Mouse (Mus musculus): Measurements from ENCODE around the gene Vps16. TPM values are rescaled to one million over a fixed set of nuclear protein-coding genes. Genes with fewer than 3 reads are reported as not detected.
A peak's percentile ranks its signal among the peaks of the same experiment; 100 is the strongest.

Vps16 gene
- total and polyA plus RNA-seq, 3 experiments, result 76.7 to 119 (median 113) TPM

DNA sequence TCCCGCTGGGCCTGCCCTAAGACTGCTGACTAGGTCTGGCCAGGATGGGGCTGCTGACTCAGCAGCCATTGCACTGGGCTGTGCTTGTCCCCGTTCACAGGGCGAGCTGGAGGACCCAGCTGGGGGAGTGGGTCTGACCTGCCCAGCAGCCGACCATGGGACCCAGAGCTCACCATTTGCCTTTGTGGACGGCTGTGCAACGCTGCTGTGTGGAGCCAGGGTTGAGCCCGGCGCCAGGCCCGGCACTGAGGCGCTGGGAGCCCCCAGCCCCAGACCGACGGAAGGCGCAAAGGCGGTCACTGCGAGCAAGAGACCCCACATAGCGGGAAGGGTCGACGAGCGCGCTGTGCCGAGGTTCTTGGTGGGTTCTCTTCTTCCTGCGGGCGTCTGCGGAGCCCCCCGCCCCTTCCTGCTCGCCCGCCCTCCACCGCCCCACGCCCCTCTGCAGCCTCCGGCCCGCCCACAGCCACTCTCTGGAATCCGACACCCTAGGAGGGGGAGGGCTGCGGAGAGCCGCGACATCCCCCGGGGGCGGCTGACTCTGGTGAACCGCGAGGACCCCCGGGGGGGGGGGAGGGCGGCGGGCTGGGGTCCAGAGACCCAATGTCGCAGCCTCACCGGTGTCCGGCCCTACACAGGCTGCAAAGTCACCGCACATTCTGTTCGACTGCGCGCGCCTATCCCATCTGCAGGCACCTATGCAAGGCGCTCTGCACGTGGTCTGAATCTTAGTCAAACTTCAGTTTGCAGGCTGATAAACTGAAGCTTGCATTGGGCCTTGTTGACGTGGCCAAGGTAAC, 26.8 kb upstream of the Vps16 start, which contains the start of gene Cpxm1:
Gene Cpxm1 (minus strand): TSS at position 389 of the 800 bp plus-strand sequence.
- H3K36me3 ChIP-seq (replicated peaks in 1 of 2; ENCODE audit: control insufficient read depth in 1 of 2, insufficient read depth in 1 of 2, low read length in 1 of 2), result no peaks in the 10 kb centered on the region
- in situ Hi-C loops (cut with MboI; ENCODE audit: low pct_ligation_motif_present, low pct_unique_long_range_greater_than_20kb, low sequenced_read_pairs) (no loop called here), dilution Hi-C loops (cut with MboI; ENCODE audit: extremely low pct_ligation_motif_present, extremely low pct_unique_long_range_greater_than_20kb, low sequenced_read_pairs) (no loop called here)
- DNase-seq (ENCODE audit: extremely low read depth), result no peak
- no peak within 1 kb of the TSS for H3K9ac ChIP-seq (ENCODE audit: insufficient read depth, low read depth)
- peak; percentile 25; the same call in 1 of the 2 replicates for TF ChIP-seq MAFK (IDR thresholded peaks at IDR 0.05; ENCODE audit: insufficient replicate concordance, low read length)
- TF ChIP-seq IRF4 (IDR thresholded peaks at IDR 0.05; ENCODE audit: low read depth, low read length), result no peak
- H3K79me2 ChIP-seq (replicated peaks; ENCODE audit: control insufficient read depth, extremely low read depth, insufficient read depth, poor library complexity, severe bottlenecking), result no peaks in the 10 kb centered on the region
- H3K27me3 ChIP-seq (replicated peaks), result no peaks in the 10 kb centered on the region
- peaks cover 0 to 5% of the 10 kb centered on the region in 2 experiments; a peak in 2 of 4 replicates for H3K4me1 ChIP-seq (ENCODE audit: control insufficient read depth in 1 of 2, insufficient read depth in 2 of 2)
- no peak within 1 kb of the TSS for H3K4me2 ChIP-seq (ENCODE audit: insufficient read depth, low read depth, poor library complexity, severe bottlenecking)
- no peaks in the 10 kb centered on the region for H3K9me3 ChIP-seq (replicated peaks; ENCODE audit: low read length)
- no peak within 1 kb of the TSS for H3K27ac ChIP-seq (ENCODE audit: insufficient read depth, low read depth)
- H3K4me3 ChIP-seq (replicated peaks in 1 of 3; ENCODE audit: low read depth in 2 of 3, low read length in 2 of 3, poor library complexity in 1 of 3), result no peak within 1 kb of the TSS

DNA sequence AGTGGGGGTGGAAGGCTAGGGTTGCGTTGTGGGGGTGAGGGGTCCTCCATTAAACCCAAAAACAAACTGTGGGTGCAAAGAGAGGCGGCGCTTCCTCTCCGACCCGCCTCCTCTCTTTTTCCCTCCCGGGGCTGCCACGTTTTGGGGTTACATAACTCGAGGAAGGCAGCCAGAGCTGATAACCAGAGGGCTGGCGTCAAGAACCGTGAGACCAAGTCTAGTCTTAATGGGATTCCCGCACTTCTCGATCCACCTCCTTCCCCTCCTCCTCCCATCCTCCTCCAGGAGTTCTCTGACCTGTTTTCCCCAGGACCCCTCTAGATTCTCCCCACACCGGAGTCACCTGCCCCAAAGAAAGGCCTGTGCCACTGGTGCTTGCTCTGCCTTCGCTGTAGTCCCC, 26.0 kb upstream of the Vps16 start:
- Histone ChIP-seq H3K27me3 (replicated peaks) (no peaks in the 10 kb centered on the region), H3K79me2 (replicated peaks; ENCODE audit: control insufficient read depth, extremely low read depth, insufficient read depth, poor library complexity, severe bottlenecking) (no peaks in the 10 kb centered on the region), H3K9me3 (replicated peaks; ENCODE audit: low read length) (no peaks in the 10 kb centered on the region), H3K4me3 (replicated peaks in 1 of 3; ENCODE audit: low read depth in 2 of 3, low read length in 2 of 3, poor library complexity in 1 of 3) (no peak overlapping the region), H3K4me1 (ENCODE audit: control insufficient read depth in 1 of 2, insufficient read depth in 2 of 2) (no peaks in the 10 kb centered on the region), H3K36me3 (replicated peaks in 1 of 2; ENCODE audit: control insufficient read depth in 1 of 2, insufficient read depth in 1 of 2, low read length in 1 of 2) (no peaks in the 10 kb centered on the region), H3K27ac (ENCODE audit: insufficient read depth, low read depth) (no peak overlapping the region), H3K4me2 (ENCODE audit: insufficient read depth, low read depth, poor library complexity, severe bottlenecking) (no peak overlapping the region), H3K9ac (ENCODE audit: insufficient read depth, low read depth) (no peak overlapping the region)
- in situ Hi-C loops (cut with MboI; ENCODE audit: low pct_ligation_motif_present, low pct_unique_long_range_greater_than_20kb, low sequenced_read_pairs), result no loop called here
- dilution Hi-C loops (cut with MboI; ENCODE audit: extremely low pct_ligation_motif_present, extremely low pct_unique_long_range_greater_than_20kb, low sequenced_read_pairs), result no loop called here
- no peak for TF ChIP-seq ZMIZ1 (IDR thresholded peaks at IDR 0.05; ENCODE audit: low read depth, low read length)
- TF ChIP-seq E2F4 (IDR thresholded peaks at IDR 0.05; ENCODE audit: insufficient replicate concordance, low read depth, low read length), result no peak
- TF ChIP-seq GABPA (IDR thresholded peaks at IDR 0.05; ENCODE audit: insufficient replicate concordance, low read depth, low read length), result no peak
- TF ChIP-seq JUN (IDR thresholded peaks at IDR 0.05; ENCODE audit: insufficient read depth, low read depth, low read length), result no peak
- TF ChIP-seq MAZ (IDR thresholded peaks at IDR 0.05; ENCODE audit: low read depth, low read length), result no peak
- no peak for TF ChIP-seq ZNF384 (IDR thresholded peaks at IDR 0.05; ENCODE audit: low read depth, low read length)
- TF ChIP-seq CHD1 (IDR thresholded peaks at IDR 0.05; ENCODE audit: low read depth, low read length), result no peak
- no peak for TF ChIP-seq POLR2A (IDR thresholded peaks at IDR 0.05; ENCODE audit: low read depth, low read length)
- TF ChIP-seq POLR2AphosphoS2 (IDR thresholded peaks at IDR 0.05; ENCODE audit: low read depth, low read length), result no peak
- no peak for TF ChIP-seq TBP (conservative IDR thresholded peaks at IDR 0.05; ENCODE audit: low read depth, low read length)
- no peak for DNase-seq (ENCODE audit: extremely low read depth)

GRCm38 (mm10) chr2:130400046-130400445, 24.1 kb upstream of the Vps16 start:
- no peaks in the 10 kb centered on the region for H3K9me3 ChIP-seq (replicated peaks; ENCODE audit: low read length)
- H3K27ac ChIP-seq (ENCODE audit: insufficient read depth, low read depth), result no peak overlapping the region
- no peak overlapping the region for H3K4me2 ChIP-seq (ENCODE audit: insufficient read depth, low read depth, poor library complexity, severe bottlenecking)
- TF ChIP-seq E2F4 (IDR thresholded peaks at IDR 0.05; ENCODE audit: insufficient replicate concordance, low read depth, low read length), result no peak
- TF ChIP-seq MYC (IDR thresholded peaks at IDR 0.05; ENCODE audit: low read depth, low read length), result no peak
- TF ChIP-seq ELF1 (IDR thresholded peaks at IDR 0.05; ENCODE audit: low read depth, low read length), result no peak
- TF ChIP-seq NRF1 (IDR thresholded peaks at IDR 0.05; ENCODE audit: low read depth, low read length), result no peak
- no peak overlapping the region for H3K9ac ChIP-seq (ENCODE audit: insufficient read depth, low read depth)
- in situ Hi-C loops (cut with MboI; ENCODE audit: low pct_ligation_motif_present, low pct_unique_long_range_greater_than_20kb, low sequenced_read_pairs) (no loop called here), dilution Hi-C loops (cut with MboI; ENCODE audit: extremely low pct_ligation_motif_present, extremely low pct_unique_long_range_greater_than_20kb, low sequenced_read_pairs) (no loop called here)
- no peaks in the 10 kb centered on the region for H3K27me3 ChIP-seq (replicated peaks)
- H3K4me1 ChIP-seq (ENCODE audit: control insufficient read depth in 1 of 2, insufficient read depth in 2 of 2), result no peaks in the 10 kb centered on the region
- H3K36me3 ChIP-seq (replicated peaks in 1 of 2; ENCODE audit: control insufficient read depth in 1 of 2, insufficient read depth in 1 of 2, low read length in 1 of 2), result no peaks in the 10 kb centered on the region
- H3K4me3 ChIP-seq (replicated peaks in 1 of 3; ENCODE audit: low read depth in 2 of 3, low read length in 2 of 3, poor library complexity in 1 of 3), result no peak overlapping the region
- no peaks in the 10 kb centered on the region for H3K79me2 ChIP-seq (replicated peaks; ENCODE audit: control insufficient read depth, extremely low read depth, insufficient read depth, poor library complexity, severe bottlenecking)
- no peak for DNase-seq (ENCODE audit: extremely low read depth)
